Mouse (Mus musculus): ENCODE data around the gene Dnajc19.
"Not testable (repeated sequence)": the region's sequence is repeated elsewhere in the genome, so short reads cannot be mapped to it uniquely, and the experiment has no call there.

Gene Dnajc19

DNA sequence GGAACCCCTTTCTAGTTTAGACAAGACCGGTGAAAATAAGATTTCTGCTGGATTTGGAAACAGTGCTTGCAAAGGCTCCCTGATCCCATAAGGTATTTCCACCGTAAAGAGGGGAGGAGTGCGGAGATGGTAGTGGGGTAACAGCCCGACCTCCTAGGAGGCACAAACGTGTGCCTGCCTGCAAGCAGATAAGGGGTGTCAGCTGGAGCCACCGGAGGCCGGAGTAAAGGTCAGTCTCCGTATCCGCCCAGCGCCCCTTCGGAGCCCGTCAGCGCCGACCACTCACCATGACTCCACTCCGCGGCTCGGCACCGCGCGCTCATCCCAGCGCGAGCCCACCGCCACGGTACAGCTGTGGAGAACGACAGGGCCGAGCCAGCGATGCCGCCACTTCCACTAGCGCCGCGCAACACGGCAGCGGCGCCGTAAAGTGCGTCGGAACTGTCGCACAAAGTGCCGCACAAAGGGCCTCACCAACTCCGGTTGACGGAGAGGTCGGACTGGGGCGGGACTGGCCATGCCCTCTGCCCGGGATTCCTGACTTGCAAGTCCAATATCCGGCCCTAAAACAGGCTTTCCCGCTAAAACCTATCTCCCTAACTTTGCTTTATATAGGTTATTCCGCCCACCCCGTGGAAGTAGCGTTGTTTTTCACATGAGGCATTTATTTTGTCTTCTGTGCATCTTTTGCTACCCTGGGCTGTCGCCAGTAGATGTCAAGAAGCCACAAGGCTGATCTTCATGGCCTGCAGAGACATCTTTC, at the start of gene Dnajc19:
Gene Dnajc19, minus strand, starts transcription at position 422 of the 763 bp plus-strand sequence.
- DNase-seq (ENCODE audit: extremely low spot score) = peak; percentile 89

DNA sequence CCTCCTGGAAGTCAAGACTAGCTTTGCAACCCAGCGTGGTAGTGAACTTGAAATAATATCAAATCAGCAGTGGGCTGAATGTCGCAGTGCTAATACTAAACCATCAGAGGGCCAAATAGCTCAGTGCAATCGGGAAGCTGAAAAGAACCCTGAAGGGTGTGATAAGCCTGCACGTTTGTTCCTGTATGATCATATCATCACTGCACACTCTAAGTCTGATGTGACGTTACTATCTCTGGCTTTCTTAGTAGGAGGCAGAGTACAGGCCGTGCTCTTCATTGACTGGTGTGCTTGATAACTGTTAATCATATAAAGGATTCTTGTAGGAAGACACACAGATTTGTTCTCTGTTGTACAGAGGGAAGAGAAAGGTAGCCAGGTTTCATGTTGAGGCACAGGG, 48.8 kb upstream of the Dnajc19 start:
- DNase-seq (ENCODE audit: extremely low spot score) = no peak

DNA sequence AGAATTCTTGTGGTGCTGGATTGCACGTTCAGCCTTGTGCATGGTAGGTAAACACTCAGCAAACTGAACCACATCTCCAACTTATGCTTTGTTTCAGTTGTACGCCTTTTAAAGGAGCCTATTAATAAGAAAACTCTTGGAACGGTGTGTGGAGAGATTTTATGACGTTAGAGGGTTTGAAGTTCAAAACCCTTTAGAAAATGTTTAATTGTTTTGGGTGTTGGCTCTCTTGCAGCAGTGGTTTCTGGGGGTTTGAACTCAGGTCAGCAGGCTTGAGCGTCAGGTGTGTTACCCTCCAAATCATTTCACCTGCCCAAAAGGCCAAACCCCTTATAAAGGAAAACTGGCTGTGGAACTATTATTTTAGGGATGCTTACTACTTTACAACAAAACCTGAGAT, 40.2 kb upstream of the Dnajc19 start:
- DNase-seq (ENCODE audit: extremely low spot score) = no peak

DNA sequence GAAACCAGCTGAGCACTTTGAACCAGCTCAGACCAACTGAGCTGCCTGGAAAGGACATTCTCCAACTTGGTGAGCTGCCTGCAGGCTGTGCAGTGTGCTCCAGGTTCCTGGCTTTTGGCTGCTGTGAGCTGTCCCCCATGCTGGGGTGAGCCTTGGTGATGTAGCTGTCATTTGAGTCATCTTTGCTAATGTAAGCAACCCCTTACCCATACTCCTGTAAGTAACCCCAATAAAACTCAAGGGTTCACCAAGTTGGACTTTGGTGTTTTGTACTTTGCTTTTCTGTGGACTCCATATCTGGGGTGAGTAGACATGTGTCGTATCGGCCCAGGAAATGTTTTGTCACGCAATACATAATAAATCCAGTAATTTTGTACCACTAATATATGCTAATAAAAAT, 39.7 kb upstream of the Dnajc19 start:
- no peak for DNase-seq (ENCODE audit: extremely low spot score)

DNA sequence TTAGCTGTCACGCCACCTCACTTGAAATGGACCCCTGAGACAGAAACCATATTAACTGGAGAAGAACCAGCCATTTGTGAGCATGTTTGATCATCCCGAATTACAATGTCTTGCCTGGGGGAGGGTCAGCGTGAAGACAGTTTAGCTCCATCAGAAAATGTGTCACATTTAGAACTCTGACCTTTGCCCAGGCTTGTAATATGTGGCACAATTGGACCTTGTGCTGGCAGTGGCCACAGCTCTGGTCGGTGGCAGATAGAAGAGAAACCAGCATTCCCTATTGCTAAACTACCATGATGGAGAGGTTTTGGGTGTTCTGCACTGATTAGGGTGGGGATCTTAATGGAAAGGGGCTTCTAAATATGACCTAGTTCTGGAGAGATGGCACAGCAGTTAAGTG, 38.7 kb upstream of the Dnajc19 start:
- DNase-seq (ENCODE audit: extremely low spot score) = no peak

DNA sequence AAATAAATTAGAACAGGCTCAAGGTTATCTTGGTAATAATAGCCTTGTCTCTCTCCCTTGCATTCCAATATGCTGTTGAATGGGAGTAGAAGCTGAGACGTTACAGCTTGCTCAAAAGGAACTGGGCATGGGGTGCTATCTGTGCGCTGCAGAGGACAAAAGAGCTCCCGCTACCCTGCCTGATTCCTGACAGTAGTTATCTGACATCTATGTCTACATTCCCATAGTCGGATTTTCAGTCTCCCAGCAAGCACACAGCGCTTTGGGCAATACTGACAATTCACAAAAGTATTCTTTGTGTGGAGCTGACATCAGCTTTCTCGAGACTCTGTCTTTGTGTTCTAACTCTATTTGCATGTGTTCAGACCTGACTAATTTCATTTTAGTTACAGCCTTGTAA, 34.7 kb upstream of the Dnajc19 start:
- DNase-seq (ENCODE audit: extremely low spot score) = no peak

DNA sequence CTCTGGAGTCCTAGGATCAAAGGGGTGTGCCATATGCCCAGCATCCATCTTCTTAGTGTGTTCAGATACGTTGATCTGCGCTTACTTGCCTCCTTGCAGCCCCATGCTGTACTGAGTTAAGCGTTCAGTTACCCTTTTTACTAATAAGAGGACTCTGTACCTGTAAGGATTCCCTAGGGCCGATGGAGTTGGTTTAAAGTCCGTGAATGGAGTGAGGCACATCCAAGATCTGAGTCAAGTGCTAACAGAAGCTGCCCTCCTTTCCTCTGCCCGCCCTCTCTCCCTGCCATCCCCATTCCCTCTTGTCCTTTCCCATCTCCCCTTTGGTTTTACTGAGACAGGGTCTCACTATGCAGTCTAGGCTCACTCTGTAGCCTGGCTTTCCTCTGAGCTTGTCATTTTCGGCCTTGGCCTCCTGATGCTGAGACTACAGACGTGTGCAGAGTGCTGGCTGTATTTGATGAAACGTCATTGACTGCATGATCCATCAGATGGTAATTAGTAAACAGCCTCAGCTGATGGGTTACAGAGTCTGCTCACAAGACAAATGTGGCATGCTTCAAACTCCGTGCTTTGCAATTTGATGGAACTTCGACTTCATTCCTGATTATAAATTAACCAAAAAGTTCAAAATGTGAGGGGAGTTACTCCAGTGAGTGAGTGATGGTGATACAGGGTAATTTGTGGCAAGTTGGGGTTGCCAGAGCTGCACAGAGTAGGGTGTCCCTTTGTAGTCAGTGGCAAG, 31.0 kb upstream of the Dnajc19 start:
- no peak for DNase-seq (ENCODE audit: extremely low spot score)

DNA sequence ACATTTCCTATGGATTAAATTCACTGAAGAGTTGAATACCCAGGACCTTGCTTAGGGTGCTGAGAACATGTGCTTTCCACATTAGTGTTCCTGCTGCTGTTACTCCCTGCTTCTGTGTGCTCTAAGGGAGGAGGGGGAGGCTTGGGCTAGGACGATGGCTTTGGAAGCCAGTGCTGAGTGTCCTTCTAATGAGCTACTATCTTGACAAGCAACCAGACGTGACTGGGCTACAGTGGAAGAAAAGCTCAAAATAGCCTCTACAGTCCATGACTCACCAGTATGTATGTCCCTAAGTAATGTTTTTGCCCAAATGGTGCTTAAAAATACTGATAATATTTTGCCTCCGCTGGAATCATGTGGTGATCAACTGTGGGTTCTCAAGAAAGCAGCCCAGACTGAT, 26.5 kb upstream of the Dnajc19 start:
- DNase-seq (ENCODE audit: extremely low spot score) = no peak

DNA sequence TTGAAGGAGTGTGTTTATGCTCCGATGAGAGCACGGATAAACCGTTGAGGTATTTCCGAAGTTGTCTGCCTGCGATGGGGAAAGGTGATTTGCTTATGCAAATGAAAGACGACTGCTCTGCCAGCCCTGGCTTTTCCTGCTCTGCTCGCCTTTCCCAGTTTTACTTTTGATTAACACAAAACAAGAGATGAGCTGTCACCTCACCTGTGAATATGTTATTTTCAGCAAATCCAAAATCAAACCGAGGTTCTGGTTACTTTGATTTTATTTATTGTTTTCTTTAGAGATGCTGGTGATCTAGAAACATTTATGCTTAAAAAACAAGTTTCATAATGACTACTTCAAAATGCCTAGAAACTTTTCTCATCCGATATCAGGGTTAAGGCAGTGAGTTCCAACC, 25.3 kb upstream of the Dnajc19 start:
- no peak for DNase-seq (ENCODE audit: extremely low spot score)

DNA sequence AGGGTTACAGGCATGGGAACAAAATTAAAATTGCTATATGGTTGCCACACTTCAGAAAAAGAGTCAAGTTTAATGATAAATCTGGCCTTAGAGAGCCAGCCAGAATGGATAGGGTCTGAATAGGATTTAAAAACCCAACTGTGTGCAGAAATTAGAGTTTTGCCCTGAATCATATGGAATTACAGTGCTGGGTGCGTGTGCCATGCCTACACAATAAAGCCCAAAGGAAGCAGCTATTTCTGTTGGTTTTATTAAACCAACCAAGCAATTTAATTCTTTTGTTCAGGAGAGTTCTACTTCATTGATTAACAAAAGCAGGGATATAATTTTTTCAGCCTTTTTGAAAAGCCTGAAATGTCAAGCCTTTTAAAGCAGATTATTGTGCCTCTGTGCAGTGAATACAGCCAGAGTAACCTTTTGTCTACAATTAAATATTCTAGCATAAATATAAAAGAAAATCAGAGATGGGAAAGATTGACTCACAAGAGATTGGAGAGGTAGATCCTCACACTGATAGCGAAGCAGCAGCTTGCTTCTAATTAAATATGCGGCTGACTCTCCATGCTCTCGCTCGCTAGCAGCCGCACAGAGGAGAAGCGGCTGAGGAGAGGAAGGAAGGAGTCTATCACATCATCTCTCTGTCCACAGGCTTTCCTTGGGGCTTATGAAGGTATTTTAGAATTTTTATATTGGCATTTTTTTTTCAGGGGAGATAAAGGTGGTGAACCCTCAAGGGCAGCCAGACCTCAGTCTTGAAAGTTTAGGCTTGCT, 23.0 kb upstream of the Dnajc19 start:
- DNase-seq (ENCODE audit: extremely low spot score) = no peak

DNA sequence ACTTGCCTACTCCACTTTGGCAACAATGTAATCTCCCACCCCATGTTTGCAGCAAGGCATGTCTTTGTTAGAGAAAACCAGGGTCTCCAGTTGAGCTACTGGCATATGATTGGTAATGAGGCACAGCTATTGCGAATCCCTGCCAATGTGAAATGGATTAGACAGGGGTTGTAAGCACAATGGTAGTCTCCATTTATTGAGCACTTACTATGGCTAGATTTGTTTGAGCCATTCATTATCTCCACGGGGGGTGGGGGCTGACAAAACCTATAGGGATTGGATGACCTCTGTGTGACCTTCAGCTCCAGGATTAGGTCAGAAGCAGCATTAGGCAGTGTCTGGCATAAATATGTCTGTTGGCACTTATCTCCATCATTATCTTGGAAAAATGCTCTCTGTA, 21.8 kb upstream of the Dnajc19 start:
- DNase-seq (ENCODE audit: extremely low spot score) = no peak

DNA sequence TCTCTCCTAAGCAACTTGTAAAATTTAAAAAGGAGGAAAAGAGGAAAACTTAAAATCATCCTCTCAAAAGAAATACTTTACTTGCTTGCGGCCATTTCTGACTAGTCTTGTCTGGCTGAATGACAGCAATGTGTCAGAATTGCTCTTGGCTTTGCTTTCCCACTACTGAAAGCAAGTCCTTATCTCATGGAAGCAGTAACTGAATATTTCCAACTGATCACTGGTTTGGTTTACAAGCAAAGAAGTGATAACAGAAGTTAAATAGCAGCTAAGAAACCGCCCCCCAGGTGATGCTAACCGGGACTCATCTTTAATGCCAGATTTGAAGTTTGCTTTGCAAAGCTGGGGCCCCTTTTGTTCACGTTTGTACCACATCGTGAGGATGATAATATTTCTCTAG, 2.5 kb upstream of the Dnajc19 start:
- DNase-seq (ENCODE audit: extremely low spot score) = no peak

DNA sequence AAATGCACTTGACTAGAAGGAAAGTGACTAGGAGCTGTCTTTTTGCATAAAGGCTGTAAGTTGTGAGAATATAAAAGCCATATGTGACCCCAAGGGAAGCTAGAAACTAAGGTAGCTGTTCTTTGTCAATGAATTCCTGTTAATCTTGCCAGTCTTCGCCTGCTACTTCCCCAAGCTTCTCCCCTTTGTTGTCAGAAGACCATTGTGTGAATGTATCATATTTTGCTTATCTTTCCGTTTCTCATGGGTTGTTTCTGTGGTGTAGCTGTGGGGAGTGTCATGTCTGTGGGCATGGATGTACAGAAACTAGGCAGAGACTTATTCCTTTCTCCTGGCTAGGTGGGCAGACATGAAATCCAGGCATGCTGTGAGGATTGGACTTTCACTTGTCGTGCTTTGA, 808 bp upstream of the Dnajc19 start:
- no peak for DNase-seq (ENCODE audit: extremely low spot score)

DNA sequence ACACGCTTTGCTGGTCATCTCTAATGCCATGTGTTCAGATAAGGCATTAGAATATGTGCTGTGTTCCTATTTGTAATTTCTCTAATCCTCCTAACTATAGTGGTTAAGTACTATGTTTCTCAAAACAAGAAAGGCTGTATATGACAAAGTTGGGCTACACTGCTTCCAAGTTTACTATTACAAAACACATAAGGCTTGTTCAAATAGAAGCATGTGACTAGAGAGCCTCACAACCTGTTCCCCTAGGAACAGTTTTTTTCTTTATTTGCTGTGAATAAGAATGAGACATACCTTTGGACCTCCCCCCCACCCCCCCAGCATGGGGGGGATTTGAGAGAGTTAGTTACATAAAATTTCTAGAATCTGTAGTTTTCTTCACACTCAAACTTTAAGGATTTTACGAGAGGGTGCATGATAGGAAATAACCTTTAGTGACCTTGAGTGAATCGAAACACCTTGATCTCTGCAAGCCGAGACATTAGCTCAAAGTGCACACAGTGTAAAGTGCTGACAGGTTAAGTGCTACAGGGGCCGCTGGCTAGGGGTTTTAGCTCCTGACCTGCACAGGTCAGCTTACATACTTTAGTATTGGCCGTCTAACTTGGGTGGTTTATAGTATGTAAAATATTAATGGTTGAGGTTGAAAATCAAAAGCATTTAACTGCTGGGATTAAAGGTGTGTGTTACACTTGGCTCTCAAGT, 4.9 kb downstream of the Dnajc19 start:
- DNase-seq (ENCODE audit: extremely low spot score) = no peak

DNA sequence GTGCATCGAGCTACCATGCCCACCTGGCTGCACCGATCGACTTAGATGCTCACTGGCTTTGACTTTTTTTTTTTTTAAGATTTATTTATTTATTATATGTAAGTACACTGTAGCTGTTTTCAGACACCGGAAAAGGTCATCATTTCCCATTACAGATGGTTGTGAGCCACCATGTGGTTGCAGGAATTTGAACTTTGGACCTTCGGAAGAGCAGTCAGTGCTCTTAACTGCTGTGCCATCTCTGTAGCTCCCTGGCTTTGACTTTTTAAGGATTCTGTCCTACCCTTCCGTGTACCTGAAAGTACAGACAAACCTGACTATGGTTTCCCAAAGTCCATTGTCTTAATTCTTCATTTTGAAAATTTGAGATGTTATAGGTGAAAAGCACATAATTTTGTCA, 8.4 kb downstream of the Dnajc19 start:
- DNase-seq (ENCODE audit: extremely low spot score) = no peak

DNA sequence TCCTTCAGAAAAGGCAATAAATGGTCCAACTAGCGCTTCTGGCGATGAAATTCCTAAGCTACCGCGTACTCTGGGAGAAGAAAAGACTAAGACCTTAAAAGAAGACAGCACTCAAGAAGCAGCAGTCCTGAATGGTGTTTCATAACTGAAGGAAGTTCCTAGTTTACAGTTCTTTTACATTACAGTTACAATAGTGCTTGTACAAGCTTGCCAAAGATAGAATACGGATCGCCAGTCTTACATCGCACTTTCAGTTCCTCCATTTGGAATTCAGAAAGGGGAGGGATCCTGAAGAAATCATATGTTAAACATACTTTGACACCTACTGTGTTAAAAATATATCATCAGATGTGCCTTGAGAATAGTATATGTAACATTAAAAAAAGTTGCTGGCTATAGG, 12.2 kb downstream of the Dnajc19 start:
- not testable (repeated sequence) for DNase-seq (ENCODE audit: extremely low spot score)

DNA sequence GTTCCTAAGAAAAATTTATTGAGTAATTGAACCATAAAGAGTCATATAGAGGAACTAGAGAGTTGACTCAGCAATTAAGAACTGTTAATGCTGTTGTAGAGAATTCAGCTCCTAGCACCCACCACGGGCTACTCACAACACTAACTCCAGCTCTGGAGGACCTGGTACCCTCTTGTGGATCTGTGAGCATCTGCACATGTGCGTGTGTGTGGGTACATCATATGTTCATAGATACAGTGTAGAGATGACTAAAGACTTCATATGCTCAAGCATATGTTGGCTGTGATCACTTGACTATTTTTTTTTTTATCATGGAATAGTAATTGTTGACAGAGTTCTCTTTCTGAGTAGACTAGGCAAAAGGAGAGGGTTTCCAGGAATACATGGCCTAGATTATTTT, 18.8 kb downstream of the Dnajc19 start:
- no peak for DNase-seq (ENCODE audit: extremely low spot score)

DNA sequence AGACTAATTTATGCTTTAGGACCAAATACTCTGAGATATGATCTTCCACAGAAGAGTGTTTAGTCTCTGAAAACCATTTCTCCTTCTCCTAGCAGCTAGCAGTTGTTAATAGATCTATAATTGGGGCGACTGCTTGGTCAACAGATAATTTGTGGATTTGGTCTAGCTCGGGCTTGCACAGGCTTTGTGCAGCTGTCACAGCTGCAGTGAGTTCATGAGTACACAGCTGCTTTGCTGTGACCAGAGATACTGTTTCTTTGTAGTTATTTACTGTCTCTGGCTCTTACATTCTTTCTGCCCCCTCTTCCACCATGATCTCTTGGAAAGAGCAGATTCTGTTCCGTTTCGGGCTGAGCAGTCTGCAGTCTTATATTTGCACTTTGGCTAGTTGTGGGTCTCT, 39.1 kb downstream of the Dnajc19 start:
- no peak for DNase-seq (ENCODE audit: extremely low spot score)

DNA sequence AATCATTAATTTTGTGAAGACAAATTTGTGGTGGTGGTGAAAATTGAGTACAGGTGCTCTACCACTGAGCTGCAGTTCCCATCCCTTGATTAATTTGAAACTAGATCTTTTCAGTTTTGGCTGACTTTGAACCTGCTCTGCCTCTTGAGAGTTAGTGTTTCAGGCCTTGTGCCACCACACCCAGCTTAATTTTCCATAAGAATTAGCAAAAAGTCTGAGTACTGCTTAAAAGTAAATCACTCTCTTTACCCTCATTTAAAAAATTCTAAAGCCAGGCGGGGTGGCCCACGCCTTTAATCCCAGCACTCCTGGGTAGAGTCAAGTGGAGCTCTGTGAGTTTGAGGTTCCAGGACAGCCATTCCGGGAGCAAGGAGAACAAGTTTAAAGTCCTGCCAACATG, 45.4 kb downstream of the Dnajc19 start:
- DNase-seq (ENCODE audit: extremely low spot score) = no peak

DNA sequence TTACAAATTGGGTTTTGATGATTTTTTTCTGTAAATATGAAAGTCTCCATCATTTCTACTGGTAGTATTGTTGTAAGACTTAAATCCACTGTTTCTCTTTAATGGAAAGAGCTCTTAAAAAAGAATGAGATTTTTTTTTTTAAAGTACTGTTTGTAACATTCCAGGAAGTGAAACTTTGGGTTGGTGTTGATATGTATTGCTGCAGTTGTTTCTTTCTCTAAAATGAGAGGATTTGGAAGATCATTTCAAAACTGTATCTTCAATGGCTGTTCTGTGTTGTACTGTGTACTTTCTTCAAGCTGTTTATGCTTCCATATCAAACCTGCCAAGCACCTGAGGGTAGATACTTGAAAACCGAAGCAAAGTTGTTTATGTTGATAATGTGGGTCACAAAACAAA, 46.3 kb downstream of the Dnajc19 start:
- no peak for DNase-seq (ENCODE audit: extremely low spot score)

DNA sequence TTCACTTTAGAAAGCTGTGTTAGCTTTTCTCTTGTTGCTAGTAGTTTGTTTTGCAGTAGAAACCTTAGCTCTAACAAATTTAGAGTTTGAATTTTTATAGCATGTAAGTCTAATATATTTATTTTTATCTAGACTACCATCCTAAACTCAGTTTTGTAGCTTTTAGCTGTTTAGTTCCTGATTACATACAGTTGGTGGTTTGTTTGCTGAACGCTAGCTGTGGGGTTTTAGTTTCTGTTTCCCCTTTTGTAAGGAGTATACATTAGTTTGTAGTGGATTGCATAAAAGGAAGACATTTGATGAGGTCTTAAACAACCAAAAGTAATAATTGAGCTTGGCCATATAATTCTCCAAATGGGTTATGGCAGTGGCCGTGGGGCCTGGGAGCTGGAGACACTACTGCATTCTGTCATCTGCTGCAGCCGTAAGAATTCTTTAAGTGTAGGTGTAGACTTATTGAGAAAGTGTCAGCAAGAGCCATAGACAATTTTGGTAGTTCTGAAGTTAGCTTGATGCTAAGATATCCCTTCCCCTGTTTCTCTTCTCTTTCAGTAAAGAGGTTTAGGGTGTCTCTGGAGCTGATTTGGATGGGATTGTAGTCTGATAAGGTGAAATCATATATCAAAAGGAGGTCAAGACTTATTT, 47.3 kb downstream of the Dnajc19 start:
- DNase-seq (ENCODE audit: extremely low spot score) = no peak

DNA sequence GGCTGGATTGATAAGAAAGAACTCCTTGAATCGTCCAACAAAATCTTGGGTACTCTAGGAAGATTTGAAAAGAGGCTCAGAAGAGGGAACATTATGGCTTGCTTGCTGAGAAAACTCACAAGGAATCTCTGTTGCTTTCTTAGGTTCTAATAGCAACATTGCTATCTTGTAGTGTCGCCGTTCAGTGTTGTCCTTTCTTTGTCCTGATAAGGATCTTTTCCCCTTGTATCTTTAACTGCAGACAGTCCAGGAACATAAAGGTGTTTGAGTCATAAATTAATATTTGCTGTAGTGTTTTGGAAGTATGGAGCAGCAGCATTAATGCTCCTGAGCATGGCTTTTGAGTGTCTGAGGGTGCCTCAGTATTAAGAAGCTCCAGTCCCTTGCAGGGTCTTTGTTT, 50.5 kb downstream of the Dnajc19 start:
- DNase-seq (ENCODE audit: extremely low spot score) = no peak

Data from embryo, embryonic 9.5 days (tissue).